Mouse (Mus musculus) limb, embryonic 13.5 days (tissue): ENCODE measurements around the gene Washc3. TPM values are rescaled to one million over a fixed set of nuclear protein-coding genes. Genes with fewer than 3 reads are reported as not detected.

Experiments
- ATAC-seq: fragments of 200-750 bp; cut with Nextera tagmentation; 2 replicates; pipeline ENCODE4 v1.8.0; 2017; ENCODE audit warnings: low read depth, moderate number of reproducible peaks, moderate TSS enrichment; ENCODE audit not compliant: low FRiP score
- H3K27ac ChIP-seq: fragments of 300-500 bp; sonication (generic); 2 replicates; pipeline ENCODE4 v1.5.1; 2015; ENCODE audit warnings: inconsistent platforms, mild to moderate bottlenecking, moderate library complexity
- H3K27me3 ChIP-seq: fragments of 300-500 bp; sonication (generic); 2 replicates; pipeline ENCODE4 v1.6.1; 2015; ENCODE audit warnings: mild to moderate bottlenecking, inconsistent platforms
- H3K36me3 ChIP-seq: fragments of 300-500 bp; sonication (generic); 2 replicates; pipeline ENCODE4 v1.6.1; 2015; ENCODE audit warnings: inconsistent platforms, mild to moderate bottlenecking, moderate library complexity
- H3K4me1 ChIP-seq: fragments of 300-500 bp; sonication (generic); 2 replicates; pipeline ENCODE4 v1.6.1; 2015; ENCODE audit warnings: inconsistent platforms
- H3K4me2 ChIP-seq: fragments of 300-500 bp; sonication (generic); replicated peaks from 2 replicates; pipeline ENCODE4 v1.6.1; 2015; ENCODE audit warnings: inconsistent platforms, mild to moderate bottlenecking, moderate library complexity
- H3K4me3 ChIP-seq: fragments of 300-500 bp; sonication (generic); 2 replicates; pipeline ENCODE4 v1.5.1; 2015; ENCODE audit warnings: moderate library complexity, mild to moderate bottlenecking, inconsistent platforms
- H3K9ac ChIP-seq: fragments of 300-500 bp; sonication (generic); 2 replicates; pipeline ENCODE4 v1.6.1; 2015; ENCODE audit warnings: mild to moderate bottlenecking, inconsistent platforms
- H3K9me3 ChIP-seq: fragments of 300-500 bp; sonication (generic); 2 replicates; pipeline ENCODE4 v1.6.1; 2016; ENCODE audit warnings: inconsistent platforms
- WGBS: fragments of 180-500 bp; shearing (Covaris S2); methylation state at CpG from one replicate; pipeline ENCODE4 v1.1.7; 2015; 5-methylcytosine and 5-hydroxymethylcytosine counted together
- polyA plus RNA-seq: library from polyadenylated mRNA; unstranded; fragments of >200 nt; fragmentation: Nextera tagmentation; extraction: Ambion mirVana; gene quantifications from 2 replicates; pipeline ENCODE4 v1.2.1, GENCODE M21; 2015

The Washc3 gene
- polyA plus RNA-seq, 1 experiment from 2014 or later: 54.0 TPM

DNA sequence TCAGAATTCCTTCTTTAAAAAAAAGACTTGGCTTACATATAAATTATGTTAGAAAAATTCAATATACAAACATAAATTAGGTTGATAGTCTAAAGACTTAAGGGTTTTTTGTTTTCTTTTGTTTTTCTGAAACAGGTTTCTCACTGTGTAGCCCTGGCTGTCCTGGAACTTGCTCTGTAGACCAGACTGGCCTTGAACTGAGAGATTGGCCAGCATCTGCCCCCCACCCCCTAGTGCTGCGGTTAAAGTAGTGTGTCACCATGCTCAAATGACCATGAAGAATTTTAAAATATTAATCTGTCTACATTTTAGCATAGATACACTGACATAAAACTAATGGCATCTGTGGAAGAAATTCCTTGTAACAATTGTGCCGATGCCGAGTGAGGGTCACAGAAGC, 17.3 kb downstream of the Washc3 start:
- no peaks in the 10 kb centered on the region for H3K9me3 ChIP-seq
- peaks cover 11% of the 10 kb centered on the region for H3K36me3 ChIP-seq
- no peaks in the 10 kb centered on the region for H3K4me1 ChIP-seq
- no peak overlapping the region for H3K9ac ChIP-seq
- H3K4me2 ChIP-seq: no peak overlapping the region
- H3K27me3 ChIP-seq: no peaks in the 10 kb centered on the region
- ATAC-seq: no peak
- 91% methylated on average over 3 of the region's 3 CpGs for WGBS
- no peak overlapping the region for H3K27ac ChIP-seq
- H3K4me3 ChIP-seq: no peak overlapping the region

DNA sequence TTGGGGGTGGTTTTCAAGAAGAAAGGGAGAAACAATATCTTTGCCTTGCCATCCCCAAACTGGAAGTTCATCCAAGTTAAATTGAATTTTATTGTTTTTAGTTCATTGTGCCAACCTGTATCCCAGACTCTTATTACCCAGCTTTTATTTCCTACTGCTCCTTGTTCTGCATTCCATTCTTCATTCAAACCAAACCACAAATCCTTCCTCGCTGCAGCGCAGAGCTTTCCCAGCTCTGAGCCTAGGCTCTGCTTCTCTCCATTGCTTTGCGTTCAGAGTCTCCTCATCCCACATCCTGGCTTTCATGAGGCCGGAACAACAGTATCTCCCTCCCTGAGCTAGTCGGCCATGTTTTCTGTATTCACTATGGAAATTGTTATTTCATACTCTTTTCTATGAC, 20.8 kb downstream of the Washc3 start:
- Histone ChIP-seq H3K4me2 (no peak overlapping the region), H3K27ac (no peak overlapping the region)
- ATAC-seq: no peak

GRCm38 (mm10) chr10:88225421-88225820, 24.5 kb downstream of the Washc3 start:
- no peak overlapping the region for H3K4me2 ChIP-seq
- H3K4me1 ChIP-seq: no peaks in the 10 kb centered on the region
- no peak for ATAC-seq
- 73% methylated on average over 5 of the region's 5 CpGs for WGBS
- H3K27me3 ChIP-seq: no peaks in the 10 kb centered on the region
- no peak overlapping the region for H3K27ac ChIP-seq
- no peaks in the 10 kb centered on the region for H3K9me3 ChIP-seq
- H3K9ac ChIP-seq: no peak overlapping the region
- no peak overlapping the region for H3K4me3 ChIP-seq
- H3K36me3 ChIP-seq: peaks cover 13% of the 10 kb centered on the region

More for the DNA sequence above, 20.8 kb downstream of the Washc3 start:
- Histone ChIP-seq H3K27me3 (no peaks in the 10 kb centered on the region), H3K4me1 (no peaks in the 10 kb centered on the region), H3K9me3 (no peaks in the 10 kb centered on the region), H3K9ac (no peak overlapping the region), H3K36me3 (peaks cover 10% of the 10 kb centered on the region; the same call in 1 of the 2 replicates), H3K4me3 (no peak overlapping the region)
- 75% methylated on average over 5 of the region's 5 CpGs for WGBS

DNA sequence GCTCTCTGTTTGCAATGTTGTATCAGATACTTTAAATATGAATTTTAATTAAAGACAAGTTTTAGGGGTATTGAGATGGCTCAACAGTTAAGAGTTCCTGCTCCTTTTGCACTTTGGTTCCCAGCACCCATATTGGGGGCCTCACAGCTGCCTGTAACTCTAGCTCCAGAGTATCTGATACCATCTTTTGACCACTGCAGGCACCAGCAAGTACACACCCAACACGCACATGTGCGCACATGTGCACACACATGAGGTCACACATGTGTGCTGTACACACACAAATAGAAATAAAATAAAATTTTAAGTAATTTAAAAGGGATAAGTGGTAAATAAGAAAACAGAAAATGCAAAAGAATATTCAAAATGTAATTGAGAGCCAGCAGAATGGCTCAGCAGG, 27.1 kb downstream of the Washc3 start:
- ATAC-seq: no peak
- no peaks in the 10 kb centered on the region for H3K27me3 ChIP-seq
- no peak overlapping the region for H3K9ac ChIP-seq
- peaks cover 11% of the 10 kb centered on the region for H3K36me3 ChIP-seq
- peaks cover 11% of the 10 kb centered on the region for H3K4me1 ChIP-seq
- no peak overlapping the region for H3K4me2 ChIP-seq
- no peaks in the 10 kb centered on the region for H3K9me3 ChIP-seq
- WGBS: 95% methylated on average over 2 of the region's 2 CpGs
- no peak overlapping the region for H3K4me3 ChIP-seq
- H3K27ac ChIP-seq: no peak overlapping the region

- WGBS: 81% methylated on average over 8 of the region's 8 CpGs
- H3K27ac ChIP-seq: no peak overlapping the region
- peaks cover 11% of the 10 kb centered on the region for H3K36me3 ChIP-seq
- no peaks in the 10 kb centered on the region for H3K27me3 ChIP-seq
- no peaks in the 10 kb centered on the region for H3K9me3 ChIP-seq
- H3K4me1 ChIP-seq: peaks cover 11% of the 10 kb centered on the region
- ATAC-seq: no peak
- H3K4me3 ChIP-seq: no peak overlapping the region
- no peak overlapping the region for H3K4me2 ChIP-seq
- no peak overlapping the region for H3K9ac ChIP-seq
These were observed 27.7 kb downstream of the Washc3 start for GRCm38 (mm10) chr10:88228521-88229017.

- Histone ChIP-seq H3K9me3 (no peaks in the 10 kb centered on the region), H3K4me3 (no peak overlapping the region), H3K27ac (no peak overlapping the region), H3K4me1 (peaks cover 11% of the 10 kb centered on the region), H3K9ac (no peak overlapping the region), H3K4me2 (no peak overlapping the region), H3K36me3 (peaks cover 22% of the 10 kb centered on the region), H3K27me3 (no peaks in the 10 kb centered on the region)
- WGBS: 60% methylated on average over 8 of the region's 8 CpGs
- no peak for ATAC-seq
These were observed 30.8 kb downstream of the Washc3 start for GRCm38 (mm10) chr10:88231671-88232070.

GRCm38 (mm10) chr10:88232765-88233164, 31.9 kb downstream of the Washc3 start:
- H3K36me3 ChIP-seq: peaks cover 24% of the 10 kb centered on the region
- WGBS: 87% methylated on average over 2 of the region's 2 CpGs
- no peaks in the 10 kb centered on the region for H3K9me3 ChIP-seq
- H3K4me3 ChIP-seq: no peak overlapping the region
- H3K27me3 ChIP-seq: no peaks in the 10 kb centered on the region
- H3K4me1 ChIP-seq: peaks cover 11% of the 10 kb centered on the region
- no peak overlapping the region for H3K4me2 ChIP-seq
- H3K27ac ChIP-seq: no peak overlapping the region
- no peak for ATAC-seq
- H3K9ac ChIP-seq: no peak overlapping the region

- no peak overlapping the region for H3K4me3 ChIP-seq
- 54% methylated on average over 13 of the region's 13 CpGs for WGBS
- no peaks in the 10 kb centered on the region for H3K27me3 ChIP-seq
- H3K27ac ChIP-seq: no peak overlapping the region
- no peak overlapping the region for H3K4me2 ChIP-seq
- 0 out of 2 replicates have a peak, but pooled peaks cover 4% of the 10 kb centered on the region for H3K9me3 ChIP-seq
- H3K9ac ChIP-seq: no peak overlapping the region
- ATAC-seq: no peak
- peaks cover 17% of the 10 kb centered on the region for H3K36me3 ChIP-seq
- H3K4me1 ChIP-seq: no peaks in the 10 kb centered on the region
These were observed 43.8 kb downstream of the Washc3 start for GRCm38 (mm10) chr10:88244681-88245080.

DNA sequence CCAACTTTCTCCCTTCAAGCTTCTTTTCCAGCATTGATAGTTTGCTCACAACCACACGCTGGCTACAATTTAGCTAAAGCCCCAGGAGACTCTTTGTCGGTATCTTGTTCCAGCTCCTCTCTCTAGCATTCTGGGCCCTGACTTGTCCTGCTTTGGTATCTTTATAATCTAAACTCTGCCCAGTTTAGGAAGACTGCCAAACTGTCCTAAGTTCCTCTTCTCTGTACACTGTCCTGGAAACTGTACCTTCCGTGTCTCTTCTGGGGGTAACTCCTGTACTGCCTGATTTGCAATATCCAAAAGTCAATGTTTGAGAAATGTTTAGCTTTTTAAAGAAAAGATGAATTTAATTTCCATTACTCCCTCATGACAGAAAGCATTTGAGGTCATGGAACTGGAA, 49.4 kb downstream of the Washc3 start:
- Histone ChIP-seq H3K27ac (no peak overlapping the region), H3K4me2 (no peak overlapping the region), H3K9me3 (no peaks in the 10 kb centered on the region), H3K9ac (no peak overlapping the region), H3K27me3 (no peaks in the 10 kb centered on the region), H3K4me1 (no peaks in the 10 kb centered on the region), H3K4me3 (no peak overlapping the region), H3K36me3 (peaks cover 6% of the 10 kb centered on the region; the same call in 1 of the 2 replicates)
- no peak for ATAC-seq
- 75% methylated on average over 3 of the region's 3 CpGs for WGBS

DNA sequence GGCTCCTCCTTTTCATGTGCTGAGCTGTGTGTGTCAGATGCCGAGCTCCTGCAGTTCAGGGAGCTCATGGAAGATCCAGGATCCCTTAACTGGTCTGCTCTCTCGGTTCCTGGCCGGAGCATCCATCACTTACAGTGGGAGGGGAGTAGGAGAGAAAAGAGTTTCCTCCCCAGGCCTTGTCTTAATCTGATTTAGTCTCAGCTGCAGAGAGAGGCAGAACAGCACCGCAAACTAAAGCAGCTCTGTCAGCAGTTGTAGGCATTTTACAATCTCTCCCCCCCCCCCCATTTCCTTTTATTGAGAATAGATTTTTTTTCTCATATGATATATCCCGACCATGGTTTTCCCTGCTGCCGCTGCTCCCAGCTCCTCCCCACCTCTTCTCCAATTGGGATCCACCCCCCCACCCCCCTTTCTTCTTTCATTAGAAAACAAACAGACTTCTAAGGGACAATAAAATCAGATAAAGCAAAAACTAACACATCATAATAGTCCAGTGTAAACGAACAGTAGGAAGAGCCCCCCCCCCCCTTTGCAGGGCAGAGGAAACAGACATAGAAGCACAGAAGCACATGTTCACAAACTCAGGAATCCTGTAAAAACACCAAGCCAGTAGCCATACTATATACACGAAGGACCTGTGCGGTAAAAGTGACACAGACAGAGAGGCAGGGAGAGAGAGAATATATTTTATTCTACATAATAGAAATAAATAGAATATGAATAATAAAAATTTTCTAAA, 51.4 kb downstream of the Washc3 start:
- H3K4me3 ChIP-seq: no peak overlapping the region
- H3K4me2 ChIP-seq: no peak overlapping the region
- H3K27me3 ChIP-seq: no peaks in the 10 kb centered on the region
- no peak overlapping the region for H3K27ac ChIP-seq
- no peaks in the 10 kb centered on the region for H3K4me1 ChIP-seq
- 63% methylated on average over 9 of the region's 9 CpGs for WGBS
- H3K9me3 ChIP-seq: no peaks in the 10 kb centered on the region
- ATAC-seq: no peak
- no peak overlapping the region for H3K9ac ChIP-seq
- H3K36me3 ChIP-seq: no peaks in the 10 kb centered on the region

GRCm38 (mm10) chr10:88255556-88255955, 54.7 kb downstream of the Washc3 start:
- WGBS: 58% methylated on average over 2 of the region's 2 CpGs
- Histone ChIP-seq H3K4me2 (no peak overlapping the region), H3K9me3 (no peaks in the 10 kb centered on the region), H3K27me3 (no peaks in the 10 kb centered on the region), H3K9ac (no peak overlapping the region), H3K27ac (no peak overlapping the region), H3K4me1 (no peaks in the 10 kb centered on the region), H3K36me3 (no peaks in the 10 kb centered on the region), H3K4me3 (no peak overlapping the region)
- no peak for ATAC-seq

GRCm38 (mm10) chr10:88260309-88260708, 59.4 kb downstream of the Washc3 start:
- Histone ChIP-seq H3K4me2 (no peak overlapping the region), H3K9me3 (no peaks in the 10 kb centered on the region)

DNA sequence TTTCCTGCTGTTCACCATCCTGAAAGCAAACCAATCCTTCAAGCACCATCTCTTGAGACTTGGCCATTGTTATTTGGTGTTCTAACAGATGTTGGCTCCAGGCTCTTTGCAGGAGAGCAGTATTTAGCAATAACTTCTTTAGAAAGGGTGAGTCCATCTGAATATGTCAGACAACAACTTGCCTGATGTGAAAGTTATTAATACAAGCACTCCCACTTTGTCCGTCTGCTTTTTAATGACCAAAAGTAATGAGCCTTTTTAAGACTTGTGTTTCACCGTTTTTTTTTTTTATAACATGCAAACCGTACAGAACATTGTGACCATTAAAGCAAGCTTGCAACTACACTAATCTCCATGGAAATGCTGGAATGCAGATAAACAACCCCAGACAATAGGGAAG, 60.3 kb downstream of the Washc3 start:
- ATAC-seq: no peak
- Histone ChIP-seq H3K27me3 (no peaks in the 10 kb centered on the region), H3K27ac (no peak overlapping the region), H3K4me2 (no peak overlapping the region), H3K9me3 (no peaks in the 10 kb centered on the region), H3K9ac (no peak overlapping the region), H3K4me3 (no peak overlapping the region), H3K36me3 (no peaks in the 10 kb centered on the region), H3K4me1 (peaks cover 3% of the 10 kb centered on the region; the same call in 1 of the 2 replicates)
- 10% methylated on average over 3 of the region's 3 CpGs for WGBS

More at GRCm38 (mm10) chr10:88260309-88260708, 59.4 kb downstream of the Washc3 start:
- no peak overlapping the region for H3K4me3 ChIP-seq
- no peaks in the 10 kb centered on the region for H3K36me3 ChIP-seq
- peaks cover 3% of the 10 kb centered on the region; the same call in 1 of the 2 replicates for H3K4me1 ChIP-seq
- H3K27ac ChIP-seq: no peak overlapping the region
- H3K27me3 ChIP-seq: no peaks in the 10 kb centered on the region
- H3K9ac ChIP-seq: no peak overlapping the region
- ATAC-seq: no peak
- WGBS: 61% methylated on average over 12 of the region's 12 CpGs
